Mouse (Mus musculus) kidney, postnatal 25 days (tissue): ENCODE results near the gene Fam192a.

Experiments used
- DNase-seq, 2 experiments: peaks; one replicate each; pipeline ENCODE4 v3.0.0; 2021; ENCODE audit warnings: mixed read lengths in 2 of 2

Gene Fam192a

GRCm38 (mm10) chr8:94532000-94532399 lies 69.8 kb downstream of the Fam192a start:
- DNase-seq: no peak

GRCm38 (mm10) chr8:94530643-94531042 lies 71.2 kb downstream of the Fam192a start:
- no peak for DNase-seq

GRCm38 (mm10) chr8:94529875-94530274 lies 71.9 kb downstream of the Fam192a start:
- DNase-seq: no peak

- peak; percentile 70 for DNase-seq
Measured at GRCm38 (mm10) chr8:94528245-94528644, 73.6 kb downstream of the Fam192a start.

GRCm38 (mm10) chr8:94527178-94527577 lies 74.6 kb downstream of the Fam192a start:
- DNase-seq: no peak

- no peak for DNase-seq
Measured at GRCm38 (mm10) chr8:94524554-94524953, 77.2 kb downstream of the Fam192a start.
